Mouse (Mus musculus): ENCODE results near the gene Eef1g. TPM values are rescaled to one million over a fixed set of nuclear protein-coding genes. Genes with fewer than 3 reads are reported as not detected.

Gene Eef1g
- polyA plus RNA-seq, 1 experiment from 2014 or later = 334 TPM

DNA sequence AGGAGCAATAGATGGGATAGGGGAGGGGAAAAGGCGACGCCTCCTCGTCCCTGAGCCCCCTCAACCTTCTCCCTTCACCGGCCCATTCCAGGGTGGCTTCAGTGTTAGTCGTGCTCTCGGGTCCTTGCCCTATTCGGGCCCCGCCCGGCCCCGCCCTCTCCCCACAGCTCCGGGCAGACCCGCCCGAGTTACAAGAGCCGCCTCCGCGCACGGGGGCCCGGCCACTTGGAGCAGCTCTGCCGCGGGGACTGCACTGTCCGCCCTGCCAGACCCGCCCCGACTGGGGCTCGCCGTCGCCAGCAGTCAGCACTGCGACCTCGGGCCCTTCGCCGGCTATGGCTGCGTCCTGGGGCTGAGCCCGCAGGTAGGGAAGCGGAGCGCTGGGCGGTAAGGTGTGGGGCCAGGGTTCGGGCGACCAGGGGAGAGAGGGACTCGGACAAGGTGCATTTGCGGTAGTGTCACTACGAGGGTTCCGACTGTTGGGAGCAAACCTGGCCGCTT is 22.3 kb downstream of the Eef1g start, which contains the start of gene Ahnak:
Gene Ahnak (plus strand): TSS at position 219 of the 501 bp plus-strand sequence.
- ATAC-seq = peak; percentile 25
- H3K9me3 ChIP-seq = no peaks in the 10 kb centered on the region
- peaks cover 57% of the 10 kb centered on the region for H3K27me3 ChIP-seq
- H3K36me3 ChIP-seq = no peaks in the 10 kb centered on the region
- H3K4me3 ChIP-seq (replicated peaks) = peak within 1 kb of the TSS; percentile 46
- H3K4me2 ChIP-seq (replicated peaks) = peak within 1 kb of the TSS; percentile 71
- H3K27ac ChIP-seq = no peak within 1 kb of the TSS
- H3K9ac ChIP-seq (replicated peaks) = peak within 1 kb of the TSS; percentile 56
- under 1% methylated on average over 42 of the region's 42 CpGs for WGBS
- peaks cover 41% of the 10 kb centered on the region for H3K4me1 ChIP-seq (replicated peaks)

DNA sequence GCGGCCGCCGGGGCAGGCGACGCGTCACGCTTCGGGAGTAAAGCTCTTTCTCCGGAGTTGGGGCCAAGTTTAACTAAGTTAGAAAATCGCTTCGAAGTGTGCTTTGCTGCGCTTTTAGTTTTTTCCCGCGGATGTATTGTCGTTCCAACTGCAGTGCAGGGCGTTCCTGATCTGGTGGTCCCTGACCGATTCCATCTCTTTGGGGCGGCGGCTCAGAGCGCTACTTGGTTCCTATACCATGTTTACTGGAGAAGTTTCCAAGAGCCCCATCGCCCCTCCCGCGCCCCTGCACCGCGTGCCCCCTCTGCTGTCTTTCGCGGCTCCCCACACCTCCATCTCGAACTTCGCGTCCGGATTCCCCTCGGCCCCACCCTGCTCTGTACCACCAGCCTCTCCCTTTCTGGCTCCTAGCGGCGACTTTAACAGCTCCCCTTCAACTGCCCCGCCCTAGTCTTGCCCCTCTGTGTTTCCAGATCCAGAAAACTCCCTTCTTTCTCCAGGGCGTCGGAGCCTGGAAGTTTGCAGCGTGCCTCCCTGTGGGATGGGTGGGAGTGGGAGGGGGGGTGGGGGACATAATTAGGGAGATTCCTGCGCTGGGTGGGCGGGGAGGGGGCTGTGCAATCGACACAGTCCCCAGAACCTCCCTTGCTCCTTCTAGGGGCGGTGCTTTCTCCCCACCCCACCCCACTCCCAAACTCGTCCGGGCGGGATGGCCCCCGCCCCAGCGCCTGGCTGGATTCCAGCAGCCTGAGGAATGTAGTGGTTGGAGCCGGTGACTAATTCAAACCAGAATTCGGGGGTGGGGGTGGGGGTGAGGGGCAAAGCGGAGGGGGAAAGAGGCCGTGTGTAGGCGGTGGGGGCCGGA is 23.0 kb downstream of the Eef1g start:
- peaks cover 34% of the 10 kb centered on the region for H3K4me1 ChIP-seq (replicated peaks)
- no peaks in the 10 kb centered on the region for H3K36me3 ChIP-seq
- peak overlapping the region; percentile 56 for H3K9ac ChIP-seq (replicated peaks)
- peak overlapping the region; percentile 46 for H3K4me3 ChIP-seq (replicated peaks)
- peak overlapping the region; percentile 71 for H3K4me2 ChIP-seq (replicated peaks)
- no peak overlapping the region for H3K27ac ChIP-seq
- H3K9me3 ChIP-seq = no peaks in the 10 kb centered on the region
- ATAC-seq = peak; percentile 51
- H3K27me3 ChIP-seq = peaks cover 57% of the 10 kb centered on the region
- WGBS = under 1% methylated on average over 52 of the region's 53 CpGs

DNA sequence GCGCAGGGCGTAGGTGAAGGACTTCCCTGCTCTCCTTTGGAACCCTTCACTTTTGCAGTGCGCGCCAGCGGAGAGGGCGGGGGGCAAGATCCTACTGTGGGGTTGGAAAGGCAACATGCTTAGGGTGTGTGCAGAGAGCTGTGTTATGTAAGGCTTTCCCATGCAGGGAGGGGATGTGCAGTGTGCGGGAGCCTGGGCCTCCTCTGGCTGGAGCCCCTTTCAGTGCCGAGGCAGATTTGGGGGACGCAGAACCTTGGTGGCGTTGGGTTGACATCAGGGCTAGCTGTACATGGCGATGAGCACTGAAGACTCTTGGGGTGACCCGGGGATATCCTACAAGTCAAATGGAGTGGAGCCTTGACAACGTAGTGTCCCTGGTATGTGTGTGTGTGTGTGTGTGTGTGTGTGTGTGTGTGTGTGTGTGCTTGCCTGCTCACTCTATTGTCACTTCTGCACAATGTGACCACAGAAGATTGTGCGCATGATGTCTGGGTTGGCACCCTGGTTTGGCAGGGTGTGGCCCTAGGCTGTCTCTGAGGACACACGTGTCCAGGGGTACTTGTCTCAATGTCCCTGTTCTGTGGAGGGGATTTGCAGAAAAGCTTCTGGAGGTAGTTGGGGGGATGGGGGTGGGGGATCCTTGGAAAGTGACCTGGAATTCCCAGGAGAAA is 23.7 kb downstream of the Eef1g start:
- Histone ChIP-seq H3K36me3 (no peaks in the 10 kb centered on the region), H3K9ac (replicated peaks) (peak overlapping the region; percentile 56), H3K4me3 (replicated peaks) (peak overlapping the region; percentile 46), H3K27ac (no peak overlapping the region), H3K9me3 (no peaks in the 10 kb centered on the region), H3K4me2 (replicated peaks) (peak overlapping the region; percentile 71), H3K27me3 (peaks cover 57% of the 10 kb centered on the region), H3K4me1 (replicated peaks) (peaks cover 26% of the 10 kb centered on the region)
- peak; percentile 72 for ATAC-seq
- WGBS = 12% methylated on average over 15 of the region's 15 CpGs

DNA sequence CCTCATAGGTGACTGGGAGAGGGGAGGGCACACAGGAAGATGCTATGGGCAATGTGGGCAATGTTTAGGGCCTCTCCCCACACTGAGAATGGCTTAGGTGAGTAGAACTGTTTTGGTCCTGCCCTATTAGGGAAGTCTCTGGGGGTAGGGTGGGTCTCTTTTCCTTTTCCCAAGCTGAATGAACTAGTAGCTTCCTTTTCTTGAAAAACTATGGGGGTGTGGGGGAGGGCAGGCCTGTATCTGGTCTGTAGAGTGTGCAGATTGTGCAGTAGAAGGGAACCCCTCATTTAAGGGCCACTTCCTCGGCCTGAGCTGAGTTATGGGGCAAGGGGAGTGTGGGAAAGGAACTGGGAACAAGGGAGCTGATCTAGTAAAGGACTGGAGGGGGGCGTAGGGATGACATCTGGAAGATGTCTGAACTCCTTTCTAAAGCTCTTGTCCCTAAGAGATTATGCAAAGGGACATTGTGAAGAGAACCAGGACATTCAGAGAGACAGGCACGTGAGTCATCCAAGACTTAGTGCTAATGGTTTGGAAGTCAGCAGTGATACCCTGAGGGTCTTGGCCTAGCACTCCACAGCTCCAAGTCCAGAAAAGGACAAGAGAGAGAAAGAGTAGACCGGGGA is 24.5 kb downstream of the Eef1g start:
- H3K27me3 ChIP-seq = peaks cover 54% of the 10 kb centered on the region

DNA sequence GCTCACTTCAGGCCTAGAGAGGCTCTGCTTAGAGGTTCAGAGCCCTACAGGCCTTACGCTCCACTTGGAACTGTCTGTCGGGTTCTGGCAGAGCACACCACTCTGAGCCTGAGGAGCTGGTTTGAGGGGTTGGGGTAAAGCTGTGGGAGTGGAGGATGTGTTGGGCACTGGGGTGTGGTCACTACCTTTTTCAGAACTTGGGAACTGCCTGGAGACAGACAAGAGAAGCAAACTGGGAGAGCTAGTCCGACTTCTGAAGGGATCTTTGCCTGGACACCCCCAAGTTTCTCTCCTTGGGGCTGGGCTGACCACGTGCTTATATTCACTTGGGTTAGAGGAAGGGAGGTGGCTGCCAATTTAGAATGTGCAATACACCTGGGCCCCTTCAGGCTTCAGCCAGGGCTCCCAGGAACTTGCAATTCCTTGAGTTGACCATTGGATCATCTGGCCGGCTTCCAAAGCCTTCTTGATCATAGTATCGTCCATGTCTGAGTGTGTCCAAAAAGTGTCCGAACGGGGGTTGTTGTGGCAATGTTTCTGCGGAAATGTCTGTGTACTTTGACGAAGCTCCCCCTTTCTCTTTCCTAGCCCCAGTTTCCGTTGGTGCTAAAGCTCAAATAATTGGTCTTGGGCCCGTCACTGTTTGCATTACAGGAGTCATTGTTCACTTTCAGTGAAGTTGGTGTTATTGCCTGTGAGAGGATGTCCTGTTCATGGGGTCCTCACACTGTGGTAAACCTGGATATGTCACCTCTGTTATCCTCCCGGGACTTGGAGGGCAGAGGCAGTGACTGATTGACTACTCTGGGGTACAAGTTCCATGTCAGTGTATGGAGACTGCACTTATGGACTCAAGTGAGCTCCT is 25.3 kb downstream of the Eef1g start:
- no peaks in the 10 kb centered on the region for H3K9me3 ChIP-seq
- H3K9ac ChIP-seq (replicated peaks) = no peak overlapping the region
- WGBS = 83% methylated on average over 13 of the region's 13 CpGs
- peak overlapping the region; percentile 71; the same call in 1 of the 2 replicates for H3K4me2 ChIP-seq (replicated peaks)
- no peak overlapping the region for H3K4me3 ChIP-seq (replicated peaks)
- H3K4me1 ChIP-seq (replicated peaks) = peaks cover 26% of the 10 kb centered on the region
- peaks cover 54% of the 10 kb centered on the region for H3K27me3 ChIP-seq
- H3K36me3 ChIP-seq = no peaks in the 10 kb centered on the region
- ATAC-seq = no peak
- H3K27ac ChIP-seq = no peak overlapping the region

More for the DNA sequence above, 24.5 kb downstream of the Eef1g start:
- Histone ChIP-seq H3K4me1 (replicated peaks) (peaks cover 26% of the 10 kb centered on the region), H3K36me3 (no peaks in the 10 kb centered on the region), H3K9ac (replicated peaks) (no peak overlapping the region), H3K4me2 (replicated peaks) (peak overlapping the region; percentile 71), H3K9me3 (no peaks in the 10 kb centered on the region), H3K27ac (no peak overlapping the region), H3K4me3 (replicated peaks) (no peak overlapping the region)
- no peak for ATAC-seq
- WGBS = 76% methylated on average over 4 of the region's 4 CpGs

DNA sequence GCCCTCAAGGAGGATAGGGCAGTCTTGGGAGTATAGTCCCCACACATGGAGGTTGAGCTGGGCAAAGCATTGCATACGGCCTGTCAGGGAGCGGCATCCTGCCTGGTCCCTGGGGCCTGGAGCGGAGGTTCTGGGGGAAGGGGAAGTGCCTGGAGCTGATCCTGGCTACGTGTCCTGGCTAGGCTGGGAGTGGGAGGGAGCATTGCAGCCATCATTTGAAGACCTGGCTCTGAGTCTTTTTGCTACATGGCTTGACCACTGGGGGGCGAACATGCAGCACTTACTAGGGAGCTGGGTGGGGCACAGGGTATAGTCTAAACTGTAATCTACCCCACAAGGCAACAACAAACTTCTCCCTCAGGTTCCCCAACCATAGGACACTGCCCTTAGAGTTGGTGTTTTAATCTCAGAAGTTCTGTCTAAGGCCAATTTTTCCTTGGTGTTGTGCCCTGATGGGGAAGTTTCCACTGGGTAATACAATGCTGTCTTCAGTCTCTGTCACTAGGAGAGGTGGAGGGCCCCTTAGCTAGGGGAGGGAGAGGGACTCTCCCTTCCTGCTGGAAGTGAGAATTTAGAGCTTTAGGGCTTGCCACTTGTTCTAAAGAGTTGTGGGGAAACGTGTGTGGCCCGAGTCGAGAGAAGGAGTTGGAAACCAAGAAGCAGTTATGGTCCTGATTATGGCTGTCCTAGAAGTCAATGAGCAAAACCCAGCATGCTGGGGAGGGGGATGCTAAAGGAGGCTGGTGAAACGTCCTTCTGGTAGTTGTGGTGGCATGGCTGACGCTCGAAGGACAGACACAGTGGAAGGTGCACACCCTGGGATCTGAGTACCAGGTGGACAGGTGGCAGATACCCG is 26.2 kb downstream of the Eef1g start:
- Histone ChIP-seq H3K27ac (no peak overlapping the region), H3K36me3 (no peaks in the 10 kb centered on the region), H3K9ac (replicated peaks) (no peak overlapping the region), H3K4me1 (replicated peaks) (peaks cover 24% of the 10 kb centered on the region), H3K4me2 (replicated peaks) (no peak overlapping the region), H3K27me3 (peaks cover 45% of the 10 kb centered on the region), H3K4me3 (replicated peaks) (no peak overlapping the region), H3K9me3 (no peaks in the 10 kb centered on the region)
- no peak for ATAC-seq
- 36% methylated on average over 12 of the region's 12 CpGs for whole genome bisulfite sequencing

DNA sequence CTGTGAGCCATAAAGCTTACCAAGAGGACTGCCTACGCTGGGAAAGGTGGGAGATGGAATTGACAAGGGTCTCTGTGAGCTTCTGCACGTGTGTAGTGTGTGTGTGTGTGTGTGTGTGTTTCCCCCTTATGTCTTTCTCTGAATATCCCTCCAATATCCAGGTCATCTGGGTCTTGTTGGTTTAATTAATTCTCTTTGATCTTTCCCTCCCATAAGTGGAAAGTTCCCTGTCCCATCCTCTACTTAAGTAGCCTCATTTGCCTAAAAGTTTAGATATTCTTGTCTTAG is 26.7 kb downstream of the Eef1g start:
- WGBS = 58% methylated on average over 2 of the region's 2 CpGs

DNA sequence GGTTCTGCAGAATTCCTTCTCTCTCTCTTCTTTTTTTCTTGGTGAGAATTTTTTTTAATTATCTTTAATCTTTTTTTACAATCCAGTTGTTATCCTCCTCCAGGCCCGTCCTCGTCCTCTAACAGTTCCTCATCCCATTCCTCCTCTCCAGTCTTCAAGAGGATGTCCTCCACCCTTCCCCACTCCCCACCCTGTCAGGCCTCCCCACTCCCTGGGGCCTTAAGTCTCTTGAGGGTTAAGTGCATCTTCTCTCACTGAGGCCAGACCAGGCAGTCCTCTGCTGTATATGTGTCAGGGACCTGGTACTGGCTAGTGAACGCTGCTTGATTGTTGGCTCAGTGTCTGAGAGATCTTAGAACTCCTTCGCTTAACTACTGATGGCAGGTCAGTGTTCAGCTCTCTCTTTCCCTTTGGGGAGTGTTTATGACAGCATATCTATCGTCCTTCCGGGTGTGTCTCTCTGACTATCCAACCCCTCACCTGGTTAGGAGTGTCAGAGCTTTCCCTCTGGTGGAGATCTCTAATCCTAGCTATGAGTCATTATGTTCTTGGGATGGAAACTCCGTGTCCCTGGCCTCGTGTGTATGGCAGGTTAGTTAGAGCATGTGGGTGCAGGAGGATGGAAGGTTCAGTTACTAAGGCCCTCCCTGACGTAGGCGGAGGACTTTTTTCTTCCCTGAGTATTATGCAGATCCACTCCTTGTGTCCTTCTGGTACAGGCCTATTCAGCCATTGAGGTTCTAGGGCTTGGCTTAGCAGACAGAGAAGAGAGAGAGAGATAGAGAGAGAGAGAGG is 28.2 kb downstream of the Eef1g start:
- peaks cover 12% of the 10 kb centered on the region for H3K4me1 ChIP-seq (replicated peaks)
- ATAC-seq = no peak
- peaks cover 25% of the 10 kb centered on the region for H3K27me3 ChIP-seq
- WGBS = 78% methylated on average over 10 of the region's 10 CpGs
- H3K36me3 ChIP-seq = no peaks in the 10 kb centered on the region
- H3K9me3 ChIP-seq = no peaks in the 10 kb centered on the region
- H3K27ac ChIP-seq = no peak overlapping the region
- H3K9ac ChIP-seq (replicated peaks) = no peak overlapping the region
- H3K4me3 ChIP-seq (replicated peaks) = no peak overlapping the region
- no peak overlapping the region for H3K4me2 ChIP-seq (replicated peaks)

More for the DNA sequence above, 26.7 kb downstream of the Eef1g start:
- H3K9ac ChIP-seq (replicated peaks) = no peak overlapping the region
- no peak overlapping the region for H3K4me2 ChIP-seq (replicated peaks)
- no peak overlapping the region for H3K27ac ChIP-seq
- H3K27me3 ChIP-seq = peaks cover 39% of the 10 kb centered on the region
- no peaks in the 10 kb centered on the region for H3K9me3 ChIP-seq
- ATAC-seq = no peak
- H3K36me3 ChIP-seq = no peaks in the 10 kb centered on the region
- H3K4me3 ChIP-seq (replicated peaks) = no peak overlapping the region
- H3K4me1 ChIP-seq (replicated peaks) = peaks cover 23% of the 10 kb centered on the region

DNA sequence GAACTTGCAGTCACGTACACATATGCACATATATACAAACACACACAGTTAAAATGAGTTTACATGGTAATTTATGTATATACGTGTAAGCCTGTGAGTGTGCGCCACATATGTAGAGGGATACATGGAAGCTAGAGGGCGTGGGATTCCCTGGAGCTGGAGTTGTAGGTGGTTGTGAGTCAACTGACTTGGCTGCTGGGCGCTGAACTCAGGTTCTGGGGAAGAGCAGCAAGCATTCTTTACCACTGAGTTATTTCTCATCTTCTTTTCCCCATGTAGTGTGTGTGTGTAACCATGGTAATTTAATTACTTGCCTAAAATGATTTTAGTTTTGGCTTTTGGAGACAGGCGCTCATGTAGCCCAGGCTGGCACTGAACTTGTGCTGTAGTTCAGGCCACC is 29.8 kb downstream of the Eef1g start:
- peaks cover 9% of the 10 kb centered on the region; the same call in 1 of the 2 replicates for H3K27me3 ChIP-seq
- no peak overlapping the region for H3K4me3 ChIP-seq (replicated peaks)
- WGBS = 92% methylated on average over 6 of the region's 6 CpGs
- no peak overlapping the region for H3K9ac ChIP-seq (replicated peaks)
- no peak for ATAC-seq
- H3K4me1 ChIP-seq (replicated peaks) = 0 out of 2 replicates have a peak, but pooled peaks cover 3% of the 10 kb centered on the region
- H3K36me3 ChIP-seq = no peaks in the 10 kb centered on the region
- H3K4me2 ChIP-seq (replicated peaks) = no peak overlapping the region
- H3K9me3 ChIP-seq = no peaks in the 10 kb centered on the region
- no peak overlapping the region for H3K27ac ChIP-seq

DNA sequence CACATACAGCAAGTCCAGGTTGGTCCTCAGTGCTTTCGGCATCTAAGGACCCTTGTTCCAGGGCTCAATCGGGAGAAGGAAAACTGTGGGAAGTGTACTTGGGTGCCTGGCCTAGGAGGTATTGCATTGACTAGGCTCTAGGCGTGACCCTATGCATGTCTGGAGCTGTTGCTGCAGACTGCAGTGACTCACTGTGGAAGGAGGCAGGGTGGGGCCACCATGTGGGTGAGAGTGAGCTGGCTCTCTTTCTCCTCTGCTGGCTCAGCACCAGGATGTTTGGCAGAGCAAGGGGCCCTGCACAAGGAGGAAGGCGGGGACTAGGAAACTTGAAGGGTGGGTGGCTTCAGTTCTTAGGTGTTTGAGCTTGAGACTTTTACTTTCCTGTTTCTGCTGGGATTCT is 30.7 kb downstream of the Eef1g start:
- no peak overlapping the region for H3K4me2 ChIP-seq (replicated peaks)
- H3K9ac ChIP-seq (replicated peaks) = no peak overlapping the region
- H3K4me3 ChIP-seq (replicated peaks) = no peak overlapping the region
- ATAC-seq = peak; percentile 58; the same call in 1 of the 2 replicates
- H3K27me3 ChIP-seq = 0 out of 2 replicates have a peak, but pooled peaks cover 1% of the 10 kb centered on the region
- WGBS = 79% methylated on average over 4 of the region's 4 CpGs
- no peaks in the 10 kb centered on the region for H3K36me3 ChIP-seq
- H3K4me1 ChIP-seq (replicated peaks) = 0 out of 2 replicates have a peak, but pooled peaks cover 2% of the 10 kb centered on the region
- H3K9me3 ChIP-seq = no peaks in the 10 kb centered on the region
- H3K27ac ChIP-seq = no peak overlapping the region

All from midbrain, embryonic 13.5 days (tissue).